Mouse (Mus musculus): ENCODE results near the gene Bhlhe41. TPM values are rescaled to one million over a fixed set of nuclear protein-coding genes. Genes with fewer than 3 reads are reported as not detected.

The Bhlhe41 gene
- total RNA-seq, 2 experiments from 2014 or later = 30.0 to 37.3 TPM

DNA sequence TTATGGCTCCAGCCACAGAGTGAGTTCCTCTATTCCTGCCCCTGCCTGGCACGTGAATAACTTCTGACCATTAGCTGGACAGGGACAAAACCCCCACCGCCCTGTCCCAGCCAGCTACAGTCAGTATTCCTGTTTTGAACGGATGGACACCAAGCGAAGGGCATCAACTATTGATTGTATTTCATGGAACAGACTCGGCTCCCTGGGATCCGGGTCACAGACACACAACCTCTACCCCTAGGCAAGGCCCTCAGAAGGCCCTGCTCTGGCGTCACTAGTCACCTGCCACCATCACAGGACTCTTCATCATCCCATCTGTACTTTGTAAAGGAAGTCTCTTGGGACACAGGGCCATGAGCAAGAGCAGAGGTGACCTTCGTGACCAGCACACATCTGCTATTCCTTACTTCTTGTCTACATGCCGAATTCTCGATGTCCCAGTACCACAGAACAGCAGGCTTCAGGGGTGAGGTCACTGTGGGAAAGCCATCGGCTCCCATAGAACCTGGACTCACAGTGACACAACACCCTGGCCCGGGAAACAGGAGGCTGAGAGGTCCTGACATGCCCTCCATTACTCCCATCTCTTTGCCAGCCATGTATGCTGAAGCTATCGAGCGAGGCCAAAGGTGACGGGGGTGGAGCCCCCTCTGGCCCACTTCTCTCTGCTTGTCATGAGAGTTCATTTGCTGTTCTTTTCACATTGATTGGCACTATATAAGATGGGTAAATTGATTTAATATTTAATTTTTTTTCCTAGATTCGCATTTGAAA lies 36.1 kb downstream of the Bhlhe41 start:
- no peak for DNase-seq (ENCODE audit: extremely low spot score in 1 of 2, low spot score in 2 of 2)
- H3K4me3 ChIP-seq = no peak overlapping the region
- TF ChIP-seq CTCF (IDR thresholded peaks at IDR 0.05) = no peak
- intact Hi-C loops (cut with DNase I) = loop anchor here (5.0 kb wide), 1 partner anchor 513 kb away; no protein-coding TSS in a partner anchor
- no peak overlapping the region for H3K27ac ChIP-seq

DNA sequence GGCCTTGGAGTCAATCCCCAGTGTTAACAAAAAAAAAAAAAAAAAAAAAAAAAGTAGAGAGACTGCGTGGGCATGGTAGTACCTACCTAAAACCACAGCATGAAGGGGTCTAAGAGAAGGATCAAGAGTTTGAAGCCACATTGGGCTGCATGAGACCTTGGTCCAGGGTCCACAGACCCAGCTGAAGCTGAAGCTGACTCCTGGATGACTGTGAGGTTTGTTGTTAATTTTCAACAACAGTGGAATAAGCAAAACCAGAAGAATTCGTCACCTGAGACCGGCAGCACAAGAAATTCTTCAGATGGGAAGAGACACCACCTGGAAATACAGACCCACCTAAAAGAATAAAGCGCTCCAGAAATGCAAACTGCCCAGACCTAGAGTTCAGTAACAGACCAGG lies 39.1 kb downstream of the Bhlhe41 start:
- intact Hi-C loops (cut with DNase I) = loop anchor here (5.0 kb wide), 1 partner anchor 516 kb away; no protein-coding TSS in a partner anchor
- Histone ChIP-seq H3K27ac (no peak overlapping the region), H3K4me3 (no peak overlapping the region)
- TF ChIP-seq CTCF (IDR thresholded peaks at IDR 0.05) = no peak
- DNase-seq (ENCODE audit: extremely low spot score in 1 of 2, low spot score in 2 of 2) = no peak

DNA sequence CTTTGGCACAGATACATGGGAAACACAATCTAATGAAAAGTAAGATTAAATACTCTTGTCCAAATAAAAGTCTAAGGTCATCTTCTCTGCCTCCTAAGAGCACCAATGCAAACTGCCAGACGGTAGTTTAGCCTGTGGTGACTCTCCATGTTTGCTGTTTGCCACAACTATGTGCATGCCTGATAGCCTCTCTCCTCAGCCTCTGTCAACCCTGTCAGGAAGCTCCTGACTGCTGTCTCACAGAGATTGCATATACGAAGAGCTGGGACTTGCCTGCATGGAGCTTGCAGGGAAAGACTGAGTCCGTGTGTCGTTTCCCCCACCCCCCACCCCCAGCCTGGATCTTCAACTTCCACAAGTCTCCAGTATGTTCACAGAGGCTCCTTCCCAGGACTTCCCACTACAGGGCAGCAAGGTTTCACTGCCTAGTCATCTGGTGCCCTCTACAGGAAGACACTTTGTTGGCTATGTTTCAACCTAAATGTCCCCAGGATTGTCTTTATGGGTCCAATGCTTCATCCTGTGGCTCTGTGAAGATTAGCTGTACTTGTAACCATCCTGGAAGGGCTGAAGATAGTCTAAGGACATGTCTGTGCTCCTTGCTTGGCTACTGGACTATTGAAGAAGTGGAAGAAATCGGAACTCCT lies 41.6 kb downstream of the Bhlhe41 start:
- no peak for DNase-seq (ENCODE audit: extremely low spot score in 1 of 2, low spot score in 2 of 2)
- peak; percentile 53 for TF ChIP-seq CTCF (IDR thresholded peaks at IDR 0.05)
- Histone ChIP-seq H3K27ac (no peak overlapping the region), H3K4me3 (no peak overlapping the region)
- intact Hi-C loops (cut with DNase I) = loop anchor here (2.0 kb wide), 1 partner anchor 407 kb away; no protein-coding TSS in a partner anchor

DNA sequence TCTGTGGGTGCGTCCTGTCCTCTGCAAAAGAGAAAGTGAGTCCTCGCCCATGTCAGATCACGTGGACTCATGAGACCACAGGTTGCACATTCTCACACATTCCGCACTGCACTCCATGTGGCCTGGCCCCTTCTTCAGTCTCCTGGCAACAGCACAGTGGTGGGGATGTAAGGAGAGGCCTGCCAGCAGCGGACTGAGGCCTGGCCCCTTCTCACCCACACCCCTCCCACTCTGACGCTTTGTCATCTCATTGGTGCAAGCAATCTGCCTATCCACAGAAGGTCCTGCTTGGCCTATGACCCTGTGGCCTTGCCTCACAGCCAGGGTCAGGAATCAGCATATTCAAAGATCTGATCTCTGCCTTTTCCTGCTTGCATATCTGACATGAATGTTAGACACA lies 42.3 kb downstream of the Bhlhe41 start:
- Histone ChIP-seq H3K27ac (no peak overlapping the region), H3K4me3 (no peak overlapping the region)
- no peak for DNase-seq (ENCODE audit: extremely low spot score in 1 of 2, low spot score in 2 of 2)
- intact Hi-C loops (cut with DNase I) = loop anchor here (2.0 kb wide), 1 partner anchor 406 kb away; no protein-coding TSS in a partner anchor
- TF ChIP-seq CTCF (IDR thresholded peaks at IDR 0.05) = no peak

DNA sequence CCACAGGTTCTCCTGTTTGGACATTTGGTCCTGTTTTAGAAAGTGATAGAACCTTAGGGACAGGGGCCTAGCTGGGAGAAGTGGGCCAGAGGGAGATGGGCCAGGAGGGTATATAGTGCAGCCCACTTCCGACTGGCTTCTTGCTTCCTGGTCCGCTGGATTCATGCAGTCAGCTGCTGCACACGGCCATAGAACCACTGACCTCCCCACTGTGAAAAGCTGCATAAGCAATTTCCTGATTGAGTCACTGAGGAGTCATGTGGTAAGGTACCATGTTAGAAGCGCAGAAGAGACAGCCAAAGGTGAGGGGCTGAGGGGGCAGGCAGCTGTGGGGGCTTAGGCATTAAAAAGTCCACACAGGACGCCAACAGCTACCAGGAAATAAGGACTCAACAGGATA lies 43.1 kb downstream of the Bhlhe41 start:
- no peak for DNase-seq (ENCODE audit: extremely low spot score in 1 of 2, low spot score in 2 of 2)
- H3K4me3 ChIP-seq = no peak overlapping the region
- no peak overlapping the region for H3K27ac ChIP-seq
- no peak for TF ChIP-seq CTCF (IDR thresholded peaks at IDR 0.05)
- intact Hi-C loops (cut with DNase I) = loop anchor here (2.0 kb wide), 1 partner anchor 405 kb away; no protein-coding TSS in a partner anchor

DNA sequence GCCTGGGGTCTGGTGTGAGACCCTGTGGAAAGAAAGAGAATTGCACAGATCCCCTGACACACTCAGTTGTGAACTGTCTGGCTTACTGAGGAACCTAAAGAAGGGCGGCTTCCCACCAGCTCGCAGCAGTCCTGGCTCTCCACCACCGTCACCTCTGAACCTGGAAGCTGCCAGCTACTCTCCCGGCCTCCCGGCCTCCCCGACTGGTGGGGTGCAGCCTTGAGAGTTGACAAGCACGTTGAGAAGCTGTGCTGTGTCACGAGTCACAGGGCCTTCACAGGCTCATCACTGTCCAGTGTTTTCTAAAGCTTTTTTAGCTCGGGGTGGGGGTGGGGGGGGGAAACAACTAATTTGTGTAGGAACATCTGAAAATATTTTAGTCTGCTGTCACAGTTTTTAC lies 46.2 kb downstream of the Bhlhe41 start:
- intact Hi-C loops (cut with DNase I) = no loop called here
- no peak for TF ChIP-seq CTCF (IDR thresholded peaks at IDR 0.05)
- H3K4me3 ChIP-seq = no peak overlapping the region
- no peak for DNase-seq (ENCODE audit: extremely low spot score in 1 of 2, low spot score in 2 of 2)
- no peak overlapping the region for H3K27ac ChIP-seq

DNA sequence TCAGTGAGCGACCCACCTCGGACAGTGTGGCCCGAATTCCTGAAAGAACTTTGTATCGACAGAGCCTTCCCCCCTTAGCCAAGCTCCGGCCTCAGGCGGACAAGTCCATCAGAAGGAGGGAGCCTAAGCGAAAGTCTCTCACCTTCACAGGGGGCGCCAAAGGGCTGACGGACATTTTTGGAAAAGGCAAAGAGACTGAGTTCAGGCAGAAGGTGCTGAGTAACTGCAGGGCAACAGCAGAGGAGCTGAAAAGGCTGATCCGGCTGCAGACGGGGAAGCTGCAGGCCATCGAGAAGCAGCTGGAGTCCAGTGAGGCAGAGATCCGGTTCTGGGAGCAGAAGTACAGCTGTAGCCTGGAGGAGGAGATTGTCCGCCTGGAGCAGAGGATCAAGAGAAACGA lies 50.2 kb downstream of the Bhlhe41 start:
- DNase-seq (ENCODE audit: extremely low spot score in 1 of 2, low spot score in 2 of 2) = no peak
- Histone ChIP-seq H3K27ac (no peak overlapping the region), H3K4me3 (no peak overlapping the region)
- peak; percentile 11; the same call in 1 of the 2 replicates for TF ChIP-seq CTCF (IDR thresholded peaks at IDR 0.05)
- intact Hi-C loops (cut with DNase I) = no loop called here

DNA sequence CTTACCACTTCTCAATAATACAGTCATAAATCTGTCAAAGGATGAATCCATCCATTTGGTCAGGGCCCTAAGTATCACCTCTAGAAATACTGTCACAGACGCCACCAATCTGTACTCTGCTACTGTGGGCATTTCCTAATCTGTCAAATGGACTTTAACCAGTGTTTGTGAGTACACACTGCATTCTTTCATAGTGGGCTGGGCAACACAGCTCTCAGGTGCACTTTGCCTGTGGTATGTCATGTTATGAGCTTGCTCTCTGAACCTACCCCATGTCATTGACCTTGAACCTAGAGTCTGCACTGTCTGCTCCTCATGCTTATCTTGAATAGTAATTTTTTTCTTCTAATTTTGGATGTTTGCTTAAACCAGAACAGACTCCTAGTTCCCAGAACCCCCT lies 54.2 kb downstream of the Bhlhe41 start:
- DNase-seq (ENCODE audit: extremely low spot score in 1 of 2, low spot score in 2 of 2) = no peak
- intact Hi-C loops (cut with DNase I) = no loop called here
- no peak for TF ChIP-seq CTCF (IDR thresholded peaks at IDR 0.05)

DNA sequence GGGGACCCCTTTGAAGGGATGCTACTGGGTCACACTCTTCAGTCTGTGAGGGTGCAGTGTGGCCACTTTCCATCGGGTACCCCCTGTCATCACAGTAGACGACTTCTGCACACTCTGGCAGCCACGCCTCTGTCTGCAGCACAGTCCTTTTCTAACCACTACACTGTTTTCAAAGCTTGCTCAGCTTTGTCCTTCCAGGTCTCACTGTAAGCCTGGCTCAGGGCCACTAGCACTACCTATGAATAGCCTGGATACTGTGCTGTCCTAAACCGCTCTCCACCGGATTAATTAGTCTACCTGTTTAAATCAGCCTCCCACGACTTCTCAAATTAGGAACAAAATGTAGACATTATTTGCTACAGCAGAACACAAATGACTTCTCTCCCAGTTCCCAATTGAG lies 55.3 kb downstream of the Bhlhe41 start:
- Histone ChIP-seq H3K4me3 (no peak overlapping the region), H3K27ac (no peak overlapping the region)
- intact Hi-C loops (cut with DNase I) = no loop called here
- no peak for TF ChIP-seq CTCF (IDR thresholded peaks at IDR 0.05)
- DNase-seq (ENCODE audit: extremely low spot score in 1 of 2, low spot score in 2 of 2) = no peak

More for the DNA sequence above, 54.2 kb downstream of the Bhlhe41 start:
- Histone ChIP-seq H3K4me3 (no peak overlapping the region), H3K27ac (no peak overlapping the region)

DNA sequence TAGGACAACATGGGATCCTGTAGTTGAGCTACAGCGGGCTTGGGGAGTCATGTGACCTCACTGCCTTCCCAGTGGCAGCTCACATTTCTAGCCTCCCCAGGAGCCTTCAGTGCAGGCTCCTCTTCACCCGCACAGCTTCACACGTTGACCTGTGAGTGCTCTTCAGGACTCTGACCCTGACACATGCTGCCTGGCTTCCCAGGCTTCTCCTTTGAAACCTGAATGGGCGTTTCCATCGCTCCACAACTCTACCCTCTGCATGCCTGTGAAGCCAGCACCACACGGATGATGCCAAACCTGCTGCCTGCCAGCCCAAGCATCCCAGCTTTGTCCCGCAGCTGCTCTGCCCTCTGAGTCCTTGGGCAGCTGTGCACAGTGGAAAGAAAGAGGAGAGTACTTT lies 55.8 kb downstream of the Bhlhe41 start:
- no peak for DNase-seq (ENCODE audit: extremely low spot score in 1 of 2, low spot score in 2 of 2)
- H3K27ac ChIP-seq = no peak overlapping the region
- no peak for TF ChIP-seq CTCF (IDR thresholded peaks at IDR 0.05)
- intact Hi-C loops (cut with DNase I) = no loop called here
- H3K4me3 ChIP-seq = no peak overlapping the region

Other genes with a start within 250 kb of the Bhlhe41 start
- not detected for gene Tuba3b, start 249.8 kb downstream of the Bhlhe41 start, total RNA-seq (2021)
- gene Rassf8, start 118.8 kb downstream of the Bhlhe41 start, total RNA-seq (2021) = 10 to 100 TPM; 19.3 to 19.5 TPM
- 1 to 10 TPM; 3.2 to 3.9 TPM for gene Sspn, start 66.1 kb upstream of the Bhlhe41 start, total RNA-seq (2021)

Measured in left cerebral cortex, adult 2 months (tissue).